Mouse (Mus musculus) bone marrow, adult 2 months (tissue): ENCODE results near the gene Pcif1.

Experiments used
- CTCF ChIP-seq: fragments of 200-500 bp; IDR thresholded peaks from 2 replicates; pipeline ENCODE4 v1.5.1; 2011; ENCODE audit warnings: low read length, control low read depth; ENCODE audit not compliant: control insufficient read depth, insufficient read depth
- POLR2A ChIP-seq: fragments of 200-500 bp; IDR thresholded peaks from 2 replicates; pipeline ENCODE4 v1.6.1; 2011; ENCODE audit warnings: low read depth, mild to moderate bottlenecking, control low read depth, low read length, borderline replicate concordance; ENCODE audit not compliant: control insufficient read depth

- TF ChIP-seq CTCF (no peak), POLR2A (no peak)
These were observed 61.2 kb downstream of the Pcif1 start, which contains the start of gene Mmp9 for GRCm38 (mm10) chr2:164940140-164940830.
